Mouse (Mus musculus) CH12.LX (cell line): ENCODE measurements at regions not wholly inside any gene's neighbourhood (a gene's known extent, or its start where the extent isn't known, plus 50 kb on each side); places are given as distances from the start of the nearest gene placed in this dataset.

Experiments used
- DNase-seq: peaks from one replicate; pipeline ENCODE4 v3.0.0-alpha.2; 2013; ENCODE audit errors: extremely low read depth
- H3K27ac ChIP-seq: 2 replicates; pipeline ENCODE4 v1.5.1; 2012; ENCODE audit warnings: low read depth, mild to moderate bottlenecking, control low read depth, moderate library complexity; ENCODE audit not compliant: insufficient read depth
- H3K27me3 ChIP-seq: replicated peaks from 2 replicates; pipeline ENCODE3; 2012; ENCODE audit warnings: inconsistent platforms
- H3K36me3 ChIP-seq, 2 experiments: replicated peaks in 1 of 2; 2 replicates each; pipeline versions ENCODE3 to v1.6.1; 2012; ENCODE audit warnings: inconsistent platforms in 1 of 2, low read length in 1 of 2, mild to moderate bottlenecking in 1 of 2, mixed read lengths in 1 of 2, moderate library complexity in 1 of 2; ENCODE audit not compliant: control insufficient read depth in 1 of 2, insufficient read depth in 1 of 2
- H3K4me1 ChIP-seq, 2 experiments: 2 replicates each; pipeline ENCODE4 v1.6.1; 2012; ENCODE audit warnings: inconsistent platforms in 1 of 2, moderate library complexity in 1 of 2; ENCODE audit not compliant: insufficient read depth in 2 of 2, control insufficient read depth in 1 of 2
- H3K4me2 ChIP-seq: 2 replicates; pipeline ENCODE4 v1.6.1; 2012; ENCODE audit warnings: low read depth, mild to moderate bottlenecking, control low read depth; ENCODE audit not compliant: poor library complexity, insufficient read depth, severe bottlenecking
- H3K4me3 ChIP-seq, 3 experiments: fragments of 150-350 bp in 1 of 3; sonication (generic) in 1 of 3; replicated peaks in 1 of 3; 2 replicates each; pipeline versions ENCODE3 to v1.5.1; 2011 to 2012; ENCODE audit warnings: low read depth in 2 of 3, low read length in 2 of 3, mild to moderate bottlenecking in 2 of 3, moderate library complexity in 2 of 3, control low read depth in 1 of 3, improper control_type of control experiment in 1 of 3, inconsistent platforms in 1 of 3, mixed read lengths in 1 of 3; ENCODE audit not compliant: poor library complexity in 1 of 3
- H3K79me2 ChIP-seq: replicated peaks from 2 replicates; pipeline ENCODE4 v1.6.1; 2012; ENCODE audit warnings: mild to moderate bottlenecking, moderate library complexity; ENCODE audit not compliant: control insufficient read depth, poor library complexity, insufficient read depth, severe bottlenecking; ENCODE audit errors: extremely low read depth
- H3K9ac ChIP-seq: 2 replicates; pipeline ENCODE4 v1.6.1; 2012; ENCODE audit warnings: low read depth, mild to moderate bottlenecking, control low read depth, moderate library complexity; ENCODE audit not compliant: insufficient read depth
- H3K9me3 ChIP-seq: replicated peaks from 2 replicates; pipeline ENCODE3; 2012; ENCODE audit warnings: low read length, inconsistent platforms, mixed read lengths
- BHLHE40 ChIP-seq: IDR thresholded peaks from 2 replicates; pipeline ENCODE4 v1.6.1; 2011; ENCODE audit warnings: mild to moderate bottlenecking, low read depth, low read length, improper control_type of control experiment
- CHD1 ChIP-seq: IDR thresholded peaks from 2 replicates; pipeline ENCODE4 v1.6.1; 2012; ENCODE audit warnings: low read depth, low read length, improper control_type of control experiment, inconsistent platforms
- CHD2 ChIP-seq: IDR thresholded peaks from 2 replicates; pipeline ENCODE4 v1.6.1; 2011; ENCODE audit warnings: low read length, improper control_type of control experiment
- ELF1 ChIP-seq: IDR thresholded peaks from 2 replicates; pipeline ENCODE4 v1.6.1; 2014; ENCODE audit warnings: low read depth, mild to moderate bottlenecking, inconsistent platforms, low read length, improper control_type of control experiment
- EP300 ChIP-seq: IDR thresholded peaks from 2 replicates; pipeline ENCODE4 v1.6.1; 2011; ENCODE audit warnings: low read length, improper control_type of control experiment
- ETS1 ChIP-seq: conservative IDR thresholded peaks from 2 replicates; pipeline ENCODE4 v1.6.1; 2012; ENCODE audit warnings: low read depth, mild to moderate bottlenecking, inconsistent platforms, low read length, improper control_type of control experiment, moderate library complexity
- GABPA ChIP-seq: IDR thresholded peaks from 2 replicates; pipeline ENCODE4 v1.6.1; 2012; ENCODE audit warnings: low read depth, low read length, improper control_type of control experiment, inconsistent platforms; ENCODE audit not compliant: insufficient replicate concordance
- HCFC1 ChIP-seq: IDR thresholded peaks from 2 replicates; pipeline ENCODE4 v1.6.1; 2012; ENCODE audit warnings: low read depth, mild to moderate bottlenecking, inconsistent platforms, low read length, improper control_type of control experiment
- IRF4 ChIP-seq: IDR thresholded peaks from 2 replicates; pipeline ENCODE4 v1.6.1; 2014; ENCODE audit warnings: low read depth, mild to moderate bottlenecking, inconsistent platforms, low read length, improper control_type of control experiment
- MEF2A ChIP-seq: IDR thresholded peaks from 2 replicates; pipeline ENCODE4 v1.6.1; 2014; ENCODE audit warnings: low read depth, mild to moderate bottlenecking, inconsistent platforms, low read length, improper control_type of control experiment, borderline replicate concordance
- POLR2AphosphoS2 ChIP-seq: IDR thresholded peaks from 2 replicates; pipeline ENCODE4 v1.6.1; 2011; ENCODE audit warnings: low read depth, low read length, improper control_type of control experiment
- RAD21 ChIP-seq: IDR thresholded peaks from 2 replicates; pipeline ENCODE4 v1.6.1; 2011; ENCODE audit warnings: low read depth, mild to moderate bottlenecking, low read length, improper control_type of control experiment, moderate library complexity
- RCOR1 ChIP-seq: conservative IDR thresholded peaks from 2 replicates; pipeline ENCODE4 v1.6.1; 2012; ENCODE audit warnings: low read depth, mild to moderate bottlenecking, inconsistent platforms, low read length, improper control_type of control experiment
- SMC3 ChIP-seq: IDR thresholded peaks from 2 replicates; pipeline ENCODE4 v1.6.1; 2011; ENCODE audit warnings: low read depth, low read length, improper control_type of control experiment
- TBP ChIP-seq: conservative IDR thresholded peaks from 2 replicates; pipeline ENCODE4 v1.6.1; 2011; ENCODE audit warnings: low read depth, low read length, improper control_type of control experiment
- UBTF ChIP-seq: IDR thresholded peaks from 2 replicates; pipeline ENCODE4 v1.6.1; 2012; ENCODE audit warnings: low read depth, mild to moderate bottlenecking, inconsistent platforms, low read length, improper control_type of control experiment, moderate library complexity
- ZC3H11A ChIP-seq: IDR thresholded peaks from 2 replicates; pipeline ENCODE4 v1.6.1; 2012; ENCODE audit warnings: low read depth, mild to moderate bottlenecking, inconsistent platforms, low read length, improper control_type of control experiment
- ZKSCAN1 ChIP-seq: IDR thresholded peaks from 2 replicates; pipeline ENCODE4 v1.6.1; 2012; ENCODE audit warnings: low read depth, inconsistent platforms, low read length, improper control_type of control experiment, borderline replicate concordance
- ZNF384 ChIP-seq: IDR thresholded peaks from 2 replicates; pipeline ENCODE4 v1.6.1; 2012; ENCODE audit warnings: low read depth, low read length, improper control_type of control experiment, inconsistent platforms
- dilution Hi-C: fragments of 300-500 bp; cut with MboI; formaldehyde crosslinking; loops from 2 replicates; pipeline ENCODE4 v1.14.3; 2020; ENCODE audit warnings: low sequenced_read_pairs; ENCODE audit not compliant: extremely low pct_unique_long_range_greater_than_20kb, extremely low pct_ligation_motif_present
- in situ Hi-C: fragments of 300-500 bp; cut with MboI; formaldehyde crosslinking; loops from 3 replicates; pipeline ENCODE4 v1.14.3; 2019; ENCODE audit warnings: low sequenced_read_pairs, low pct_ligation_motif_present, low pct_unique_long_range_greater_than_20kb, mixed read lengths

DNA sequence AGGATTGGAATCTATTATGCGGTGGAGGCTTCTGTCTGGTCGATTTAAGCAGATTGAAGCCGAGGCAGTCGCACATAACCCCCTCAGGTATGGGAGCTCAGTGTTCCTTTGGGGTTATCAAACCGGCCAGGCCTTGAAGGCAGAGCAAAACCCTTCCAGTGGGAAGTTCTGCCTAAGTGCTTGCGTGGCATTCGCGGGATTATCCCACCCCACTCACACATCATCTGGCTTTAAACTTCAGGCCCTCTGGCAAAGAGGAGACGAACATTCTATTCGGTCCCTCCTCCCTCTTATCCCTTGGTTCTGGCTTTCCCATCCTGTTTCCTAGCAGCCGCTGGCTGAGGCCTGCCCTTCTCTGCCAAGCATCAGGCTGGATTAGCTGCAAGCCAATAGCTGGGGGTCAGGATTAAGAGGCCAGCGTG, 691.2 kb downstream of the Tfap2b start:
- TF ChIP-seq RAD21 (no peak), POLR2AphosphoS2 (no peak), ZKSCAN1 (no peak), GABPA (no peak)
- in situ Hi-C loops, result no loop called here
- H3K9ac ChIP-seq, result no peak overlapping the region
- no peak overlapping the region for H3K27ac ChIP-seq
- H3K79me2 ChIP-seq, result no peaks in the 10 kb centered on the region
- peaks cover 32% of the 10 kb centered on the region for H3K9me3 ChIP-seq
- no peak for DNase-seq
- dilution Hi-C loops, result no loop called here
- no peak overlapping the region for H3K4me3 ChIP-seq
- no peaks in the 10 kb centered on the region for H3K4me1 ChIP-seq
- H3K4me2 ChIP-seq, result no peak overlapping the region
- no peaks in the 10 kb centered on the region for H3K36me3 ChIP-seq
- no peaks in the 10 kb centered on the region for H3K27me3 ChIP-seq

DNA sequence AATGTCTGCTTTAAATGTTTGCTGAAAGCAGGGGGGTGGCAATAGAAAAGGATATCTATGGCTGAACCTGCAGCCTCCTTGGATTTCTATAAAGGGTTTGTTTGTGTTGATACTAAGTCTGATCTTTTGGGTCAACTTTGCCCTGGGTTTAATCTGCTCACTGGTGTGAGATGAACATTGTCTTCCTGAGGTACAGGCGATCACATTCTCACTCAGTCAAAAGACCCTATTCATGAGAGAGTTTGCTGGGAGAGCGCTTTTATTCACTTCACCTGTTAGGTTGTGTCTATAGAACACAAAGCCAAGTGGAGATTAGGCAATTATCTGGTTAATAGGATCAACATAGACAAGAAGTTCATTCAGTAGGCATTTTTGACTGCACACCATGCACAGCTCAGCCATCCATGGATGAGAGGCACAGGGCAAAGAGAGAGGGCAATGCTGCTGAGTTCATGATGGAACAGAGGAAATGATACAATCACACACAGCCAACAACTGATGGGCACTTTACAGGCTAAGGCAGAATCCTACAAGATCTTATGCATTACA, 692.3 kb downstream of the Tfap2b start:
- dilution Hi-C loops, result no loop called here

DNA sequence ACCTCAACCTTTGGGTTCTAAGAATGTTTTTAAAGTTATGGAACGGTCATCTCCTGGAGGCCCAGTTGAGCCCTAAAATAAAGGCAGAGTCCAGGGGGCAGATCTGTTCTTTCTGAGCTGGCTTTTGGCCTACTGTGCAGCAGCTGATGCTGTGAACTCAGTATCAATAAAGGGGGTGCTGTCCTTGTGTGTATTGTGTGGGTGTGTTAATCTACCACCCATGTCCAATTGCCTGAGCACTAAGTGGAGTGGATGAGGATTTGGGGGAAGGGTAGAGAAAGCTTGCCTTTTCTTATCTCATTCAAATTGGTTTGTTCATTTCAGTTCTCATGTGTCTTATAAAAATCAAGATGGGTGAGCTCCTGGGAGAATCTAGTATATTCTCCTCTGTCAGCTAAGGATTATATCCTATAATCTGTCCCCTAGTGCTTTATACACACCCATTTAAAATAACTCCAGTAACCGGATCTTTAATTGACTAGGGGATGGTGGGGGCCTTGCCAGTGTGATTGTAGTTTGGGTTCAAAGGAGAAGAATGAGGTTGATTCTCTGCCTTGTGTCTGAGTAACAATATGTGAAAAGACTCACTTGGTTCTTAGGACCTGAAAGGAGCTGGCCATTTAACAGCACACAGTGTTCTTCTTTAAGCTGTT, 703.6 kb downstream of the Tfap2b start:
- Histone ChIP-seq H3K79me2 (no peaks in the 10 kb centered on the region), H3K4me1 (no peaks in the 10 kb centered on the region), H3K27me3 (no peaks in the 10 kb centered on the region), H3K9ac (no peak overlapping the region), H3K27ac (no peak overlapping the region), H3K4me3 (no peak overlapping the region), H3K9me3 (peaks cover 23% of the 10 kb centered on the region), H3K4me2 (no peak overlapping the region), H3K36me3 (no peaks in the 10 kb centered on the region)
- dilution Hi-C loops (no loop called here), in situ Hi-C loops (no loop called here)
- DNase-seq, result no peak
- TF ChIP-seq TBP (no peak), UBTF (no peak), CHD2 (no peak), HCFC1 (no peak)

More for the DNA sequence above, 692.3 kb downstream of the Tfap2b start:
- no peaks in the 10 kb centered on the region for H3K36me3 ChIP-seq
- no peaks in the 10 kb centered on the region for H3K79me2 ChIP-seq
- no peak overlapping the region for H3K27ac ChIP-seq
- no peak for DNase-seq
- no peak overlapping the region for H3K4me3 ChIP-seq
- no peaks in the 10 kb centered on the region for H3K27me3 ChIP-seq
- in situ Hi-C loops, result no loop called here
- H3K9ac ChIP-seq, result no peak overlapping the region
- H3K4me1 ChIP-seq, result no peaks in the 10 kb centered on the region
- H3K4me2 ChIP-seq, result no peak overlapping the region
- peaks cover 24% of the 10 kb centered on the region for H3K9me3 ChIP-seq
- TF ChIP-seq RCOR1 (no peak), ZNF384 (no peak), CHD1 (no peak), ELF1 (no peak), UBTF (no peak), MEF2A (no peak), ZC3H11A (no peak), BHLHE40 (no peak), ETS1 (no peak), IRF4 (no peak), SMC3 (no peak), EP300 (no peak)
